Mouse (Mus musculus): ENCODE measurements at regions not wholly inside any gene's neighbourhood (a gene's known extent, or its start where the extent isn't known, plus 50 kb on each side); places are given as distances from the start of the nearest gene placed in this dataset.

- ChIA-PET CTCF (no interaction called here), POLR2A (no interaction called here)
- DNase-seq (ENCODE audit: low read depth, low spot score), result no peak
Measured at GRCm38 (mm10) chr13:54316907-54317306, 54.2 kb upstream of the Cplx2 start.

GRCm38 (mm10) chr13:54318161-54318560 lies 53.0 kb upstream of the Cplx2 start:
- CTCF ChIA-PET, result interaction anchor here (0.8 to 1.3 kb wide), 2 partner anchors 9 to 35 kb away, joined by 3 to 5 read pairs; no protein-coding TSS in a partner anchor
- no peak for ATAC-seq

More at GRCm38 (mm10) chr13:54316907-54317306, 54.2 kb upstream of the Cplx2 start:
- in situ Hi-C loops (cut with MboI; ENCODE audit: low pct_unique_long_range_greater_than_20kb), result no loop called here
- ATAC-seq, result no peak
- TF ChIP-seq CTCF (IDR thresholded peaks at IDR 0.05), result no peak
- H3K27me3 ChIP-seq, result no peaks in the 10 kb centered on the region

GRCm38 (mm10) chr13:54318601-54319000 lies 52.5 kb upstream of the Cplx2 start:
- CTCF ChIA-PET, result interaction anchor here (1.3 to 3.2 kb wide), 2 partner anchors 9 kb away, joined by 5 to 11 read pairs; no protein-coding TSS in a partner anchor
- DNase-seq (ENCODE audit: low read depth, low spot score), result no peak
- ATAC-seq, result no peak
- TF ChIP-seq CTCF (IDR thresholded peaks at IDR 0.05), result no peak
- in situ Hi-C loops (cut with MboI; ENCODE audit: low pct_unique_long_range_greater_than_20kb), result no loop called here
- POLR2A ChIA-PET, result interaction anchor here (1.3 kb wide), 1 partner anchor 16 kb away, joined by 4 read pairs; no protein-coding TSS in a partner anchor
- no peaks in the 10 kb centered on the region for H3K27me3 ChIP-seq

More at GRCm38 (mm10) chr13:54318161-54318560, 53.0 kb upstream of the Cplx2 start:
- no peak for DNase-seq (ENCODE audit: low read depth, low spot score)
- no peak for TF ChIP-seq CTCF (IDR thresholded peaks at IDR 0.05)
- in situ Hi-C loops (cut with MboI; ENCODE audit: low pct_unique_long_range_greater_than_20kb), result no loop called here
- POLR2A ChIA-PET, result interaction anchor here (0.6 to 1.3 kb wide), 2 partner anchors 15 to 1706 kb away, joined by 3 to 4 read pairs; no protein-coding TSS in a partner anchor
- H3K27me3 ChIP-seq, result no peaks in the 10 kb centered on the region

GRCm38 (mm10) chr13:54320212-54320611 lies 50.9 kb upstream of the Cplx2 start:
- ChIA-PET POLR2A (interaction anchor here (0.6 kb wide), 1 partner anchor 17 kb away, joined by 3 read pairs; no protein-coding TSS in a partner anchor), CTCF (interaction anchor here (0.6 to 3.2 kb wide), 5 partner anchors 11 to 73 kb away, joined by 3 to 11 read pairs (median 4); no protein-coding TSS in a partner anchor)
- in situ Hi-C loops (cut with MboI; ENCODE audit: low pct_unique_long_range_greater_than_20kb), result no loop called here
- ATAC-seq (no peak), DNase-seq (ENCODE audit: low read depth, low spot score) (no peak)
- H3K27me3 ChIP-seq, result no peaks in the 10 kb centered on the region
- TF ChIP-seq CTCF (IDR thresholded peaks at IDR 0.05), result no peak

- CTCF ChIA-PET, result interaction anchor here (0.9 to 3.2 kb wide), 6 partner anchors 9 to 73 kb away, joined by 3 to 11 read pairs (median 4); no protein-coding TSS in a partner anchor
- ATAC-seq (no peak), DNase-seq (ENCODE audit: low read depth, low spot score) (no peak)
- no peak for TF ChIP-seq CTCF (IDR thresholded peaks at IDR 0.05)
- POLR2A ChIA-PET, result interaction anchor here (0.5 kb wide), 1 partner anchor 515 kb away, joined by 4 read pairs; no protein-coding TSS in a partner anchor
- in situ Hi-C loops (cut with MboI; ENCODE audit: low pct_unique_long_range_greater_than_20kb), result no loop called here
- no peaks in the 10 kb centered on the region for H3K27me3 ChIP-seq
Measured at GRCm38 (mm10) chr13:54321011-54321410, 50.1 kb upstream of the Cplx2 start.

Measured in Patski (cell line).